Mouse (Mus musculus) limb, embryonic 14.5 days (tissue): ENCODE data around the gene Rbms3. TPM values are rescaled to one million over a fixed set of nuclear protein-coding genes. Genes with fewer than 3 reads are reported as not detected.

ENCODE experiments used
- ATAC-seq: fragments of 200-750 bp; cut with Nextera tagmentation; 2 replicates; pipeline ENCODE4 v1.8.0; 2017; ENCODE audit warnings: low read depth, moderate number of reproducible peaks, moderate TSS enrichment; ENCODE audit not compliant: low FRiP score
- DNase-seq: peaks from one replicate; pipeline ENCODE4 v3.0.0-alpha.2; 2015; ENCODE audit warnings: low spot score
- H3K27ac ChIP-seq: fragments of 300-500 bp; sonication (generic); replicated peaks from 2 replicates; pipeline ENCODE4 v1.5.1; 2014; ENCODE audit warnings: low read depth, mild to moderate bottlenecking, low read length, moderate library complexity, mixed read lengths
- H3K27me3 ChIP-seq: fragments of 300-500 bp; sonication (generic); 2 replicates; pipeline ENCODE4 v1.6.1; 2014; ENCODE audit warnings: low read length, mixed read lengths; ENCODE audit not compliant: control insufficient read depth, insufficient read depth
- H3K36me3 ChIP-seq: fragments of 300-500 bp; sonication (generic); 2 replicates; pipeline ENCODE4 v1.6.1; 2014; ENCODE audit warnings: mild to moderate bottlenecking, low read length, moderate library complexity, mixed read lengths; ENCODE audit not compliant: control insufficient read depth, insufficient read depth
- H3K4me1 ChIP-seq: fragments of 300-500 bp; sonication (generic); 2 replicates; pipeline ENCODE4 v1.6.1; 2014; ENCODE audit warnings: antibody characterized with exemption, low read length, mixed read lengths; ENCODE audit not compliant: control insufficient read depth, insufficient read depth
- H3K4me2 ChIP-seq: fragments of 300-500 bp; sonication (generic); replicated peaks from 2 replicates; pipeline ENCODE4 v1.6.1; 2014; ENCODE audit warnings: low read depth, mild to moderate bottlenecking, low read length, moderate library complexity; ENCODE audit not compliant: severe bottlenecking
- H3K4me3 ChIP-seq: fragments of 300-500 bp; sonication (generic); replicated peaks from 2 replicates; pipeline ENCODE4 v1.5.1; 2014; ENCODE audit warnings: low read length
- H3K9ac ChIP-seq: fragments of 300-500 bp; sonication (generic); 2 replicates; pipeline ENCODE4 v1.6.1; 2014; ENCODE audit warnings: mild to moderate bottlenecking, low read depth, low read length, moderate library complexity; ENCODE audit not compliant: severe bottlenecking
- H3K9me3 ChIP-seq: fragments of 300-500 bp; sonication (generic); 2 replicates; pipeline ENCODE4 v1.6.1; 2016; ENCODE audit warnings: low read length; ENCODE audit not compliant: control insufficient read depth
- POLR2A ChIP-seq: fragments of 200-500 bp; IDR thresholded peaks from 2 replicates; pipeline ENCODE4 v1.8.0; 2012; ENCODE audit warnings: inconsistent platforms, mild to moderate bottlenecking, moderate library complexity, borderline replicate concordance; ENCODE audit not compliant: insufficient read depth, insufficient read length; ENCODE audit errors: extremely low read depth
- WGBS: fragments of 180-500 bp; shearing (Covaris S2); extraction: QIAGEN DNeasy Blood & Tissue Kit; methylation state at CpG from one replicate; pipeline ENCODE4 v1.1.7; 2014; 5-methylcytosine and 5-hydroxymethylcytosine counted together
- polyA plus RNA-seq, 2 experiments: library from polyadenylated mRNA; depleted of rRNA in 1 of 2; stranded (reverse) in 1 of 2; unstranded in 1 of 2; fragments of >200 nt; fragmentation: Nextera tagmentation in 1 of 2; extraction: Ambion mirVana in 1 of 2; gene quantifications; 2 replicates each; pipeline versions ENCODE4 v1.2.1 to v1.2.3; 2012 to 2014

Rbms3 gene
- polyA plus RNA-seq, 2 experiments, result 42.1 to 94.5 TPM

DNA sequence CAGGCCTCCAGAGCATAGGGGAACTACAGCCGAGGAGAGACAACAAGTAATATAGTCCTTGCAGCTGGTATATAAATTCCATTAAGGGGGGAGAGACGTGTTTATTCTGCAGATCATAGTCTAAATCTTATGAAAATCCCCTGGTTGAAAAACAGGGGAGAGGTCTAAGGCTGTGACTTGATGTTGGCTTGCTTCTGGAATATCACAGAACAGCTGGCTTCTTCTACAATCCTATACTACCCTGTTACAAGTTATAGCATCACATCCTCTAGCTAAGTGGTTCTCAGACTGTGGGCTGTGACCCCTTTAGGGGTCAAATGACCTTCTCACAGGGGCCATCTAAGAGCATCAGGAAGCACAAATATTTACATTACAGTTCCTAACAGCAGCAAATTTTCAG is 419.4 kb downstream of the Rbms3 start:
- no peak overlapping the region for H3K4me2 ChIP-seq
- TF ChIP-seq POLR2A, result no peak
- 48% methylated on average over 2 of the region's 2 CpGs for WGBS

DNA sequence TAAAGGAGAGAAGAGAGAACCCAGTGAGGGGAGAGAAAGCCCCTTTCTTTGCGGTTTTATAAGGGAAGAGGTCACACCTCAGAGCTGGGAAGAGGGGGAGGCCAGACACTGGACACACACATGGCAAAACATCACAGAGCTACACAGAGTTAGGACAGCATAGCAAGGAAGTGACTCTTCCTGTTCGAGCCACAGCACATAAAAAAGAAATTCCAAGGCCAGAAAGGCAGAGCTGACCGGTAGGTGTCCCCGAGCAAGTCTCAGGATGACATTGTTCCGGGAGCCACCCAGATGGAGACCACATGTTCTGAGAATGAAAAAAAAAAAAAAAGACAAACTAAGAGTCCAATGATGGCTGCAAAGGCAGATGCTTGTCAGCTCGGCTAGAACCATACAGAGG is 424.3 kb downstream of the Rbms3 start:
- DNase-seq (no peak), ATAC-seq (no peak)
- Histone ChIP-seq H3K27ac (no peak overlapping the region), H3K9ac (no peak overlapping the region), H3K36me3 (no peaks in the 10 kb centered on the region; the same call in none of the 2 replicates), H3K4me3 (no peak overlapping the region), H3K4me1 (no peaks in the 10 kb centered on the region; the same call in 1 of the 2 replicates), H3K9me3 (no peaks in the 10 kb centered on the region), H3K27me3 (no peaks in the 10 kb centered on the region), H3K4me2 (no peak overlapping the region)
- TF ChIP-seq POLR2A, result no peak
- 26% methylated on average over 6 of the region's 6 CpGs for WGBS

More for the DNA sequence above, 419.4 kb downstream of the Rbms3 start:
- Histone ChIP-seq H3K27me3 (no peaks in the 10 kb centered on the region), H3K4me1 (no peaks in the 10 kb centered on the region; the same call in 1 of the 2 replicates), H3K4me3 (no peak overlapping the region), H3K36me3 (0 out of 2 replicates have a peak, but pooled peaks cover 4% of the 10 kb centered on the region), H3K9ac (no peak overlapping the region), H3K9me3 (no peaks in the 10 kb centered on the region), H3K27ac (no peak overlapping the region)
- DNase-seq, result no peak
- no peak for ATAC-seq

DNA sequence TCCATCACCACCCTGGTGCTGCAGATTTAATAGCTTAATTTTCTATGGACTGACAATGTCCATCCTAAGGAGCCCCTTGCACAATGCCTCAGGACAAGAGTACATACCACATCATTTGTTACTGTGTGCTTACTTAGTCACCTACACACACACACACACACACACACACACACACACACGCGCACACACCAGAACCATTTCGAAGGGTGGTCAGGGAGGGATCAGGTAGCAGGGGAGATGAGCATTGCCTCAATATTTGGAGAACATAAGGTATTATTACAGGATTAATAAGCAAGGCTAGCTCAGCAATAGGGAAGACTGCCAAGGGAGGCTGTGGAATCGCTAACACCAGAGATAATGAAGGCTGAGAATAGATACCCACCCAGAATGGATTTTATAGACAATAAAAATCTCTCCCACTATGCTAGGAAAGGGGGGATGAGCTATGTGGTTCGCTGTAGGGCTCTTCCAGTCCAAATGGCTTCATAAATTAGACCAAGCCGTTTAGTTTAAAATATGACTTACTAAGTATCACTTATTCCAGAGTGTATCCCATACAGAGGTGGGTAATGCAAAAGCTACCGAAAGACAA is 429.6 kb downstream of the Rbms3 start:
- H3K4me1 ChIP-seq, result no peaks in the 10 kb centered on the region; the same call in 1 of the 2 replicates
- no peak for TF ChIP-seq POLR2A
- peaks cover 5% of the 10 kb centered on the region for H3K36me3 ChIP-seq
- DNase-seq (no peak), ATAC-seq (no peak)
- H3K9me3 ChIP-seq, result no peaks in the 10 kb centered on the region
- H3K27ac ChIP-seq, result no peak overlapping the region
- no peak overlapping the region for H3K4me3 ChIP-seq
- 80% methylated on average over 7 of the region's 7 CpGs for WGBS
- no peak overlapping the region for H3K4me2 ChIP-seq
- H3K27me3 ChIP-seq, result no peaks in the 10 kb centered on the region
- H3K9ac ChIP-seq, result no peak overlapping the region

DNA sequence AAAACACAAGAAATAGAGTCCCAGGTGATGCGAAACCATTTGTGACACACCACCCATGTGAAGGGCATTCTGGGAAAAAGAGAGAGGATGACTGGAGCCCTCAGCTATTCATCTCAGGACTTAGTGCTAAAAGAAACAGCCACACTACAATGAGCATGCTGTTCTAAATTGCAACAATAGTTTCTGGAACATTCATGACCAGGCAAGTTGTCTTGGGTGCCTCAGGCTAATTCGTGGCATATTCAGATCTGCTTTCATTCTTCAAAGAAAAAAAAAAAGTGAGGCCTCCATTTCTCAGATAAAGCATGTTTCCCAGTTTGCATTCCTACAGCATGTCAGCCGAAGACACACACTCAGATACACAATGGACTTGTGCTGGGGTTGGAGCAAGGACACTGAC is 432.2 kb downstream of the Rbms3 start:
- Histone ChIP-seq H3K4me1 (peaks cover 12% of the 10 kb centered on the region), H3K36me3 (peaks cover 5% of the 10 kb centered on the region), H3K9me3 (no peaks in the 10 kb centered on the region), H3K4me2 (no peak overlapping the region), H3K9ac (no peak overlapping the region), H3K27me3 (no peaks in the 10 kb centered on the region), H3K27ac (no peak overlapping the region), H3K4me3 (no peak overlapping the region)
- WGBS, result 87% methylated on average over 3 of the region's 3 CpGs
- ATAC-seq, result no peak
- TF ChIP-seq POLR2A, result no peak
- DNase-seq, result no peak

DNA sequence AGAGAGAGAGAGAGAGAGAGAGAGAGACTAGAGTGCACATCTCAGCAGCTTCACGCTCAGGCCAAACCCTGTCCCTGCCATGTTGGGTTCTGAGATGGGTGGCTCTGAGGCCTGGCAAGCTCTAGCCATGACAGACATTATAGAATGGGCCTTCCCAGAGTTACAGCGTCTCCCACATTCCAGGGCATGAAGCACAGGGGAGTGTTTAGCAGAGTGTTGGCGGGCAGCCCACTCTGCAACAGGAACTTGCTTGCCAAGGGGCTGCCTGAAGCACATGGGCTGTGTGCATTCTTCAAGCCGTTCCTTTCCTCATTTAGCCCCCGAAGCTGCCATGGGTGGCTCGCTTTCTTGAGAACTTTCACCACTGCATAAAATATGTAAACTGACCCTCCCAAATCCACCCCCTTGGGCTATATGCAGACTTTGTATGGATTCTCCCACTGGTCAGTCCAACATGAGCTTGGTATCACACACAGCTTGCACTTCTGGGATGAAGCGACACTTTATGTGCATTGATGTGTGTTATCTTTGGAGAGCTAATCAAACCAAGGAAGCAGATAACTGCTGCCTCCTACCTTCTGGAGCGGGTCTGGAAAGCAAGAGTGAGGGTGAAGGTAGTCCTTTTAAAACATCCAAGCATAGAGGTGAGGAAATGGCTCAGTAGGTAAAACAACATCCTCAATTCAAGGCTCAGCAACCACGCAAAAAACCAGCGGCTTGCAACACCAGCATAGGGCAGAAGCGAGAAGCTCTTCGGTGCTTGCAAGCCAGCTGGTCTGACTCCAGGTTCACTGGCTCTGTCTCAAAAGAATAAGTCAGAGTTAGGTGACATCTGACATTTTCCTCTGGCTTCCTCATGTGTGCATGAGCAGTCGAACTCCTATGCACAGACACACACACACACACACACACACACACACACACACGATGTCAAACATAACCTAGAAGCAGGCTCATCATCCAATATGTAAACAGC is 436.9 kb downstream of the Rbms3 start:
- WGBS, result 47% methylated on average over 14 of the region's 14 CpGs
- peak; percentile 89 for ATAC-seq
- Histone ChIP-seq H3K4me3 (0 out of 2 replicates have a peak overlapping the region, but pooled peaks have one; percentile 1), H3K9ac (peak overlapping the region; percentile 25; the same call in 1 of the 2 replicates), H3K4me1 (peaks cover 20% of the 10 kb centered on the region), H3K27me3 (no peaks in the 10 kb centered on the region), H3K4me2 (peak overlapping the region; percentile 37), H3K27ac (peak overlapping the region; percentile 90), H3K9me3 (no peaks in the 10 kb centered on the region), H3K36me3 (peaks cover 7% of the 10 kb centered on the region)
- TF ChIP-seq POLR2A, result no peak
- peak; percentile 94 for DNase-seq
